Mouse (Mus musculus) brain, embryonic 18.5 days (tissue): ENCODE results near the gene Psmc3.

Experiments used
- DNase-seq: peaks from one replicate; pipeline ENCODE4 v3.0.0-alpha.2; 2012; ENCODE audit warnings: low read depth, low spot score

Psmc3 gene

GRCm38 (mm10) chr2:91053181-91053933 lies 452 bp upstream of the Psmc3 start:
- DNase-seq = no peak

- no peak for DNase-seq
Observed at GRCm38 (mm10) chr2:91058435-91058834, 4.6 kb downstream of the Psmc3 start.

GRCm38 (mm10) chr2:91059376-91059775 lies 5.6 kb downstream of the Psmc3 start:
- DNase-seq = no peak

GRCm38 (mm10) chr2:91060544-91061355 lies 6.9 kb downstream of the Psmc3 start:
- DNase-seq = no peak

- no peak for DNase-seq
Observed at GRCm38 (mm10) chr2:91061849-91062481, 8.2 kb downstream of the Psmc3 start.

- no peak for DNase-seq
Observed at GRCm38 (mm10) chr2:91062779-91063606, 9.2 kb downstream of the Psmc3 start.

- no peak for DNase-seq
Observed at GRCm38 (mm10) chr2:91064211-91064610, 10.4 kb downstream of the Psmc3 start.

- DNase-seq = no peak
Observed at GRCm38 (mm10) chr2:91065544-91065943, 11.7 kb downstream of the Psmc3 start.

- DNase-seq = no peak
Observed at GRCm38 (mm10) chr2:91066455-91066854, 12.6 kb downstream of the Psmc3 start.

- no peak for DNase-seq
Observed at GRCm38 (mm10) chr2:91068162-91068871, 14.5 kb downstream of the Psmc3 start.

GRCm38 (mm10) chr2:91068872-91069165 lies 15.0 kb downstream of the Psmc3 start:
- no peak for DNase-seq

GRCm38 (mm10) chr2:91069306-91070000 lies 15.6 kb downstream of the Psmc3 start:
- no peak for DNase-seq

- peak; percentile 89 for DNase-seq
Observed at GRCm38 (mm10) chr2:91070076-91070800, 16.4 kb downstream of the Psmc3 start, which contains the start of gene Slc39a13. Gene Slc39a13, minus strand, starts transcription at chr2:91070417.

- DNase-seq = no peak
Observed at GRCm38 (mm10) chr2:91071059-91071458, 17.2 kb downstream of the Psmc3 start.

- no peak for DNase-seq
Observed at GRCm38 (mm10) chr2:91072092-91072491, 18.3 kb downstream of the Psmc3 start.

- DNase-seq = no peak
Observed at GRCm38 (mm10) chr2:91077957-91078313, 24.1 kb downstream of the Psmc3 start.

- DNase-seq = no peak
Observed at GRCm38 (mm10) chr2:91078314-91079025, 24.7 kb downstream of the Psmc3 start.

GRCm38 (mm10) chr2:91079026-91079384 lies 25.2 kb downstream of the Psmc3 start:
- no peak for DNase-seq
